9 mouse cellular contexts compared by ENCODE assay signal in the genomic region with DNA sequence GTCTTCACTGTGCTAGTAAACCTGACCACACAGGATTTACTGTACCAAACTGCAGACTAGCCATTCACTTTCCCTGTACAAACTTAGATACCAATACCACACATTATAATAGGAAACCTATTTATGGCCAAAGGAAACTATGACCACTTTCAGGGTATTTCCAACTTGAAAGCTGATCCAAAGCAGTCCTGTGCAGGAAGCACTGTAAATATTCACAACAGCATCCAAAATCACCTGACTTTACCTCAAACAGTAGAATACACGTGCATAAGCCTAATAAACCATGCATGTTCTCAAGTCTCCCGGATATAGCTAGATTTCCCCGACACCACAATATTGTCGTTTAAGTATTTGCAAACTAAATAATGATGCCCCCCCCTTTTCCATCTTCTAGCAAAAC. TPM values are rescaled to one million over a fixed set of nuclear protein-coding genes. Genes with fewer than 3 reads are reported as not detected.
DNase-seq lines count a peak whose midpoint lies in the region; ATAC-seq lines count a peak whose summit lies in the region.
"Had no signal": no experiment of that assay in that cellular context is flagged by ENCODE, and none has a peak within 500 bp of the region (broad histone marks: within the 10 kb centered on the region; RNA-seq: fewer than 3 reads in every experiment).

No protein-coding gene starts in this region.

- peaks cover 22% of the 10 kb centered on the region for H3K36me3 ChIP-seq in forebrain, embryonic 16.5 days (ENCODE audit: control insufficient read depth, insufficient read depth)
- H3K36me3 ChIP-seq in liver, embryonic 16.5 days (ENCODE audit: control insufficient read depth, insufficient read depth), result peaks cover 17% of the 10 kb centered on the region

- no peaks in the 10 kb centered on the region for H3K27me3 ChIP-seq in forebrain, embryonic 16.5 days (replicated peaks; ENCODE audit: control insufficient read depth, insufficient read depth, low read length)
- no peaks in the 10 kb centered on the region for H3K27me3 ChIP-seq in liver, embryonic 16.5 days (ENCODE audit: control insufficient read depth, insufficient read depth, low read depth, low read length)

- peak overlapping the region; percentile 91 for H3K4me3 ChIP-seq in forebrain, embryonic 16.5 days (replicated peaks; ENCODE audit: low read length)
- peak overlapping the region; percentile 87 for H3K4me3 ChIP-seq in liver, embryonic 16.5 days (ENCODE audit: low read depth, low read length)

- H3K9ac ChIP-seq in forebrain, embryonic 16.5 days (replicated peaks; ENCODE audit: low read depth, low read length), result peak overlapping the region; percentile 89
- peak overlapping the region; percentile 81 for H3K9ac ChIP-seq in liver, embryonic 16.5 days (ENCODE audit: low read depth, low read length)

- 3% methylated on average over 4 of the region's 4 CpGs for WGBS in forebrain, embryonic 16.5 days
- under 1% methylated on average over 4 of the region's 4 CpGs for WGBS in liver, embryonic 16.5 days (ENCODE audit: insufficient replicate concordance)

- H3K4me2 ChIP-seq in forebrain, embryonic 16.5 days (ENCODE audit: low read length), result peak overlapping the region; percentile 98
- peak overlapping the region; percentile 83 for H3K4me2 ChIP-seq in liver, embryonic 16.5 days (ENCODE audit: low read depth, low read length)

- no peaks in the 10 kb centered on the region for H3K9me3 ChIP-seq in forebrain, embryonic 16.5 days (ENCODE audit: control insufficient read depth, low read length)
- no peaks in the 10 kb centered on the region for H3K9me3 ChIP-seq in liver, embryonic 16.5 days (replicated peaks; ENCODE audit: control insufficient read depth, low read length)

- H3K4me1 ChIP-seq in forebrain, embryonic 16.5 days (replicated peaks; ENCODE audit: control insufficient read depth, insufficient read depth, low read length), result peaks cover 27% of the 10 kb centered on the region
- H3K4me1 ChIP-seq in liver, embryonic 16.5 days (ENCODE audit: control insufficient read depth, low read depth, low read length), result peaks cover 31% of the 10 kb centered on the region

- peak; percentile 4 for DNase-seq in heart, adult 11 months
- no peak for DNase-seq in heart, adult 18-20 months
- no peak for DNase-seq in right cerebral cortex, adult 18-20 months
- no peak for DNase-seq in cerebellum, adult 11 months
- no peak for DNase-seq in right cerebral cortex, adult 2 months (ENCODE audit: low spot score in 2 of 2)
- DNase-seq: thymus, adult 2 months had no signal

- H3K27ac ChIP-seq in forebrain, embryonic 16.5 days (ENCODE audit: low read length), result no peak overlapping the region
- peak overlapping the region; percentile 74 for H3K27ac ChIP-seq in liver, embryonic 16.5 days (ENCODE audit: low read length)

- peak; percentile 11 for ATAC-seq in CD4-positive, CD25-positive, alpha-beta regulatory T cell, adult 4 months
- ATAC-seq in forebrain, embryonic 16.5 days, result no peak
- no peak for ATAC-seq in liver, embryonic 16.5 days (ENCODE audit: low read depth)

RNA-seq across cellular contexts. Expression of gene Rps12, which starts 1.0 kb away (rescaled TPM):
- total RNA-seq in heart, adult 18-20 months (2021), result 100 to 1,000 TPM; 227 to 240 TPM
- 100 to 1,000 TPM; 121 to 593 TPM for polyA plus RNA-seq in CD4-positive, CD25-positive, alpha-beta regulatory T cell, adult 4 months (2017; shearing (Covaris generic))
- polyA plus RNA-seq in forebrain, embryonic 16.5 days (2015; fragmentation: Nextera tagmentation; extraction: Ambion mirVana), result 105 and 109 TPM in 2 replicates
- polyA plus RNA-seq in liver, embryonic 16.5 days (2015; fragmentation: Nextera tagmentation; extraction: Ambion mirVana), result 102 and 122 TPM in 2 replicates

RNA-seq across cellular contexts. Expression of gene Slc18b1, which starts 10.7 kb away (rescaled TPM):
- total RNA-seq in heart, adult 18-20 months (2021), result 1 to 10 TPM; 7.9 TPM
- polyA plus RNA-seq in CD4-positive, CD25-positive, alpha-beta regulatory T cell, adult 4 months (2017; shearing (Covaris generic)), result not detected
- polyA plus RNA-seq in forebrain, embryonic 16.5 days (2015; fragmentation: Nextera tagmentation; extraction: Ambion mirVana), result 20.8 and 21.2 TPM in 2 replicates
- 1.7 and 1.9 TPM in 2 replicates for polyA plus RNA-seq in liver, embryonic 16.5 days (2015; fragmentation: Nextera tagmentation; extraction: Ambion mirVana)
